Mouse (Mus musculus) embryonic facial prominence, embryonic 12.5 days (tissue): ENCODE measurements around the gene Abcb5. TPM values are rescaled to one million over a fixed set of nuclear protein-coding genes. Genes with fewer than 3 reads are reported as not detected.

Experiments
- ATAC-seq: fragments of 200-750 bp; cut with Nextera tagmentation; 2 replicates; pipeline ENCODE4 v1.8.0; 2017; ENCODE audit not compliant: insufficient number of reproducible peaks, insufficient read depth, low FRiP score, low TSS enrichment
- H3K27ac ChIP-seq: fragments of 300-500 bp; sonication (generic); 2 replicates; pipeline ENCODE4 v1.5.1; 2016; ENCODE audit warnings: mild to moderate bottlenecking
- H3K27me3 ChIP-seq: fragments of 300-500 bp; sonication (generic); 2 replicates; pipeline ENCODE4 v1.6.1; 2016; ENCODE audit warnings: mild to moderate bottlenecking, moderate library complexity
- H3K36me3 ChIP-seq: fragments of 300-500 bp; sonication (generic); 2 replicates; pipeline ENCODE4 v1.6.1; 2016; ENCODE audit warnings: mild to moderate bottlenecking
- H3K4me1 ChIP-seq: fragments of 300-500 bp; sonication (generic); 2 replicates; pipeline ENCODE4 v1.6.1; 2016
- H3K4me2 ChIP-seq: fragments of 300-500 bp; sonication (generic); replicated peaks from 2 replicates; pipeline ENCODE4 v1.6.1; 2016; ENCODE audit warnings: mild to moderate bottlenecking, moderate library complexity
- H3K4me3 ChIP-seq: fragments of 300-500 bp; sonication (generic); 2 replicates; pipeline ENCODE4 v1.5.1; 2016; ENCODE audit warnings: mild to moderate bottlenecking
- H3K9ac ChIP-seq: fragments of 300-500 bp; sonication (generic); 2 replicates; pipeline ENCODE4 v1.6.1; 2016; ENCODE audit warnings: mild to moderate bottlenecking, moderate library complexity
- H3K9me3 ChIP-seq: fragments of 300-500 bp; sonication (generic); 2 replicates; pipeline ENCODE4 v1.6.1; 2016; ENCODE audit warnings: mild to moderate bottlenecking, moderate library complexity
- WGBS: fragments of 180-500 bp; shearing (Covaris S2); methylation state at CpG from one replicate; pipeline ENCODE4 v1.1.7; 2016; 5-methylcytosine and 5-hydroxymethylcytosine counted together
- polyA plus RNA-seq: library from polyadenylated mRNA; unstranded; fragments of >200 nt; fragmentation: Nextera tagmentation; extraction: Ambion mirVana; gene quantifications from 2 replicates; pipeline ENCODE4 v1.2.1, GENCODE M21; 2016

Abcb5 gene
- polyA plus RNA-seq, 1 experiment from 2014 or later = not detected

DNA sequence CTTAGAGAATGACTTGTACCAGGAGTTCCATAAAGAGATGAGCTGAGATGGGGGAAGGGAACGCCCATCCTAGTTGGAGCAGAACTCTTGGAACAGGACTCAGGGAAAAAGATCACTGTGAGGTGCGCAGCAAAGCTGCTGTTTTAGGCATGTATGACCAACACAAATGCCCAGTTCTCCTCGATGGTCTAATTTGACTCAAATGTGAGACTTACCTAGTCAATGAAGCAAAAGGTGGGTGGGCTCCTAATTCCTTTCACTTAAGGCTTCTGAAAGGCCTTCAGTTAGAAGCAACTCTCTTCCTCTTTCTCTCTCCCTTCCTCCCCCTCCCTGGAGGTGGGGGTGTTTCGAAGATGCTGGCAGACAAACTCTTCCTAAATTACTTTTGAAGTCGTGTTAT lies 126.8 kb downstream of the Abcb5 start:
- 5% methylated on average over 5 of the region's 5 CpGs for WGBS
- H3K4me3 ChIP-seq = no peak overlapping the region
- H3K27me3 ChIP-seq = peaks cover 69% of the 10 kb centered on the region
- no peak overlapping the region for H3K9ac ChIP-seq
- no peaks in the 10 kb centered on the region for H3K9me3 ChIP-seq
- 0 out of 2 replicates have a peak, but pooled peaks cover 8% of the 10 kb centered on the region for H3K4me1 ChIP-seq
- H3K4me2 ChIP-seq = no peak overlapping the region
- no peak overlapping the region for H3K27ac ChIP-seq
- H3K36me3 ChIP-seq = no peaks in the 10 kb centered on the region
- ATAC-seq = no peak

GRCm38 (mm10) chr12:118838260-118838659 lies 128.0 kb downstream of the Abcb5 start:
- WGBS = 1% methylated on average over 2 of the region's 2 CpGs
- ATAC-seq = no peak
- no peak overlapping the region for H3K27ac ChIP-seq
- 0 out of 2 replicates have a peak, but pooled peaks cover 8% of the 10 kb centered on the region for H3K4me1 ChIP-seq
- peaks cover 58% of the 10 kb centered on the region for H3K27me3 ChIP-seq
- H3K36me3 ChIP-seq = no peaks in the 10 kb centered on the region
- no peak overlapping the region for H3K9ac ChIP-seq
- H3K4me2 ChIP-seq = no peak overlapping the region
- H3K9me3 ChIP-seq = no peaks in the 10 kb centered on the region
- no peak overlapping the region for H3K4me3 ChIP-seq

DNA sequence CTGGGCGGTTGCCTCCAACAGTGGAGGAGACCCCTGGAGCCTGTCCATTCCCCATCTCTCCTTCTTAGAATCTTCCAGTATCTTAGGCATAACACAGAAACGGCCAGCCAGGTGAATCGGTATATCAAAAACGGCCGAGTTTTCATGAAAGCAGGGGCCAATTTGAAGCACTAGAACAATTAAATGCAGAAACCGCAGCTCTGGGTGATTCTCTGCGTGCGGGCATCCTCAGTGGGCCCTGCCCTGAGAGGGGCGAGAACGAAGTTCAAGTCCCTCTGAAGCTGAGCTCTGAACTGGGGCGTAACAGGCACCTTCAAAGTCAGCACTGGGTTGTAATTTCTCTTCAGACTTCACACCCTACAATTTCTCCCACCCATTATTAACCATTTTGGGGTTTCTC lies 128.9 kb downstream of the Abcb5 start:
- no peak overlapping the region for H3K27ac ChIP-seq
- H3K4me2 ChIP-seq = peak overlapping the region; percentile 83
- no peaks in the 10 kb centered on the region for H3K36me3 ChIP-seq
- no peak for ATAC-seq
- 3% methylated on average over 11 of the region's 11 CpGs for WGBS
- no peaks in the 10 kb centered on the region for H3K9me3 ChIP-seq
- peak overlapping the region; percentile 44 for H3K4me3 ChIP-seq
- H3K27me3 ChIP-seq = peaks cover 52% of the 10 kb centered on the region
- 0 out of 2 replicates have a peak, but pooled peaks cover 4% of the 10 kb centered on the region for H3K4me1 ChIP-seq
- no peak overlapping the region for H3K9ac ChIP-seq

GRCm38 (mm10) chr12:118836411-118837341 lies 129.5 kb downstream of the Abcb5 start:
- Histone ChIP-seq H3K4me1 (0 out of 2 replicates have a peak, but pooled peaks cover 4% of the 10 kb centered on the region), H3K4me2 (peak overlapping the region; percentile 83), H3K9me3 (no peaks in the 10 kb centered on the region), H3K27ac (no peak overlapping the region), H3K9ac (peak overlapping the region; percentile 29; the same call in 1 of the 2 replicates), H3K4me3 (peak overlapping the region; percentile 44), H3K36me3 (no peaks in the 10 kb centered on the region), H3K27me3 (peaks cover 52% of the 10 kb centered on the region)
- under 1% methylated on average over 54 of the region's 72 CpGs for WGBS
- peak; percentile 86 for ATAC-seq

DNA sequence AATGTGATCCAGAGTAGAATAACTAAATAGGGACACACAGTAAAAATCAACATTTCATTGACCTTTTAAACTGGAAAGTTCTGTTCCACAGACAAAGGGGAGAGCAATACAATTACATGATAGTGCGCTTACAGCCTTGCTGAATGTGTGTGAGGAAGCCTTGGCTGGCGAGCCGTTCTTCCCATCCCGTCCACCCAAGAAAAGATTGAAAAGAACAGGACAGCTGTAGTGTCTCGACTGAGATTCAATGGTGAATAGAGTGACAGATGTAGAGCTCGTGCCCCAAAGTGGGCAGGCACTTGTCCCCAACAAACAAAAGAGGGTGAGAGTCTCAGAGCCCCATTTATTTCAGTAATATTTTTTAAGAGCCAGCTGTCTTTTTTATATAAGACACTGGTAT lies 136.3 kb downstream of the Abcb5 start:
- no peaks in the 10 kb centered on the region for H3K36me3 ChIP-seq
- 79% methylated on average over 6 of the region's 6 CpGs for WGBS
- H3K4me1 ChIP-seq = no peaks in the 10 kb centered on the region
- no peak overlapping the region for H3K4me3 ChIP-seq
- no peak for ATAC-seq
- no peaks in the 10 kb centered on the region for H3K9me3 ChIP-seq
- H3K9ac ChIP-seq = no peak overlapping the region
- no peak overlapping the region for H3K27ac ChIP-seq
- H3K4me2 ChIP-seq = no peak overlapping the region
- peaks cover 2% of the 10 kb centered on the region; the same call in 1 of the 2 replicates for H3K27me3 ChIP-seq

Other genes starting within 250 kb of the Abcb5 start
- 5.1 and 5.8 TPM in 2 replicates for gene Sp8, start 120.1 kb downstream of the Abcb5 start, polyA plus RNA-seq